Mouse (Mus musculus) midbrain, embryonic 13.5 days (tissue): ENCODE results near the gene Specc1. TPM values are rescaled to one million over a fixed set of nuclear protein-coding genes. Genes with fewer than 3 reads are reported as not detected.
"Not testable (repeated sequence)": the region's sequence is repeated elsewhere in the genome, so short reads cannot be mapped to it uniquely, and the experiment has no call there.

Source experiments
- ATAC-seq: fragments of 200-750 bp; cut with Nextera tagmentation; 2 replicates; pipeline ENCODE4 v1.8.0; 2017; ENCODE audit warnings: mild to moderate bottlenecking, moderate TSS enrichment, moderate library complexity
- H3K27ac ChIP-seq: fragments of 300-500 bp; sonication (generic); 2 replicates; pipeline ENCODE4 v1.5.1; 2015; ENCODE audit warnings: inconsistent platforms, mild to moderate bottlenecking, moderate library complexity
- H3K27me3 ChIP-seq: fragments of 300-500 bp; sonication (generic); 2 replicates; pipeline ENCODE4 v1.6.1; 2015; ENCODE audit warnings: mild to moderate bottlenecking, inconsistent platforms
- H3K36me3 ChIP-seq: fragments of 300-500 bp; sonication (generic); 2 replicates; pipeline ENCODE4 v1.6.1; 2015; ENCODE audit warnings: mild to moderate bottlenecking, inconsistent platforms
- H3K4me1 ChIP-seq: fragments of 300-500 bp; sonication (generic); replicated peaks from 2 replicates; pipeline ENCODE4 v1.6.1; 2015; ENCODE audit warnings: inconsistent platforms
- H3K4me2 ChIP-seq: fragments of 300-500 bp; sonication (generic); replicated peaks from 2 replicates; pipeline ENCODE4 v1.6.1; 2015; ENCODE audit warnings: moderate library complexity, mild to moderate bottlenecking, inconsistent platforms
- H3K4me3 ChIP-seq: fragments of 300-500 bp; sonication (generic); replicated peaks from 2 replicates; pipeline ENCODE4 v1.5.1; 2015; ENCODE audit warnings: mild to moderate bottlenecking, inconsistent platforms
- H3K9ac ChIP-seq: fragments of 300-500 bp; sonication (generic); replicated peaks from 2 replicates; pipeline ENCODE4 v1.6.1; 2015; ENCODE audit warnings: mild to moderate bottlenecking, inconsistent platforms
- H3K9me3 ChIP-seq: fragments of 300-500 bp; sonication (generic); 2 replicates; pipeline ENCODE4 v1.6.1; 2016; ENCODE audit warnings: mild to moderate bottlenecking, inconsistent platforms
- WGBS: fragments of 180-500 bp; shearing (Covaris S2); methylation state at CpG from one replicate; pipeline ENCODE4 v1.1.7; 2015; 5-methylcytosine and 5-hydroxymethylcytosine counted together
- polyA plus RNA-seq: library from polyadenylated mRNA; unstranded; fragments of >200 nt; fragmentation: Nextera tagmentation; extraction: Ambion mirVana; gene quantifications from 2 replicates; pipeline ENCODE4 v1.2.1, GENCODE M21; 2015

Gene Specc1
- polyA plus RNA-seq, 1 experiment from 2014 or later: 15.2 TPM

DNA sequence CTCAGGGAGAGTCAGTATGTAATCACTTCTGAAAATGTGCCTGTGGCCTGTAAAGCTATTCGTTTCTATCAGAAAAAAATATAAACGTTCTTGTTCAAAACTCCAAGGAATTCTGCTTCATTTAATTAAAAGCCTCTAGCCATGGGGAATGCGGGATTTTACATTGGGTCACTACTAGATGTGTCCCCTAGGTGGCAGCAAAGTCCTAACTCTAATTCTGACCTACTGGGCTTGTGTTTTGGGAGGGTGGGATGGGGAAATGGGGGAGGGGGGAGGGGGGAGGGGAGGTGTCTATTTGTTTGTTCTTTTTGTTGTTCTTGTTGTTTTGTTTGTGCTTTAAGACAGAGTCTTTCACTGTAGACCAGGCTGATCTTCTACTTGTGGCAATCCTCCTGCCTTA lies 7.2 kb upstream of the Specc1 start:
- WGBS: 1% methylated on average over 3 of the region's 3 CpGs
- Histone ChIP-seq H3K27me3 (no peaks in the 10 kb centered on the region), H3K27ac (no peak overlapping the region), H3K9me3 (no peaks in the 10 kb centered on the region), H3K36me3 (no peaks in the 10 kb centered on the region), H3K4me1 (no peaks in the 10 kb centered on the region), H3K9ac (no peak overlapping the region), H3K4me2 (no peak overlapping the region), H3K4me3 (no peak overlapping the region)
- 0 out of 2 replicates have a peak, but pooled peaks have one; percentile 63 for ATAC-seq

DNA sequence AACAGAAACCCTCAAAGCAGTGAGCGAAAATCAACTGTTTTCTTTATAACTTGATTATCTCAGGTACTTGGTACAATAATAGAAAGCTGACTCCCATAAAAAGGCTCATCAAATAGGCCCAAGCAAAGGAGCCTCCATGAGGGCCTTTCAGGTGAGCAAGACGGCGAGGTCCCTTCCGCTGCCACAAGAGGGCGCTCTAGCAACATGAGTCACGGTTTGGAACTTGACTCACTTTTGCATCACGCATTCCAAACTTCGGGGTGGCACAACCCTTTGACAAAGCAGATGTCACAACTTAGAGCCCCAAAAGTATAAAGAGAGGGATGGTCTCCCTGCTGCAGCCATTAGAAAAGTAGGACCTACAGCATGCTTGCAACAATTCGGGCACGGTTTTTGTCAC lies 5.9 kb upstream of the Specc1 start:
- no peak for ATAC-seq
- Histone ChIP-seq H3K4me2 (no peak overlapping the region), H3K4me1 (no peaks in the 10 kb centered on the region), H3K27ac (no peak overlapping the region), H3K9me3 (no peaks in the 10 kb centered on the region), H3K4me3 (no peak overlapping the region), H3K9ac (no peak overlapping the region), H3K27me3 (no peaks in the 10 kb centered on the region), H3K36me3 (no peaks in the 10 kb centered on the region)
- 21% methylated on average over 10 of the region's 10 CpGs for WGBS

DNA sequence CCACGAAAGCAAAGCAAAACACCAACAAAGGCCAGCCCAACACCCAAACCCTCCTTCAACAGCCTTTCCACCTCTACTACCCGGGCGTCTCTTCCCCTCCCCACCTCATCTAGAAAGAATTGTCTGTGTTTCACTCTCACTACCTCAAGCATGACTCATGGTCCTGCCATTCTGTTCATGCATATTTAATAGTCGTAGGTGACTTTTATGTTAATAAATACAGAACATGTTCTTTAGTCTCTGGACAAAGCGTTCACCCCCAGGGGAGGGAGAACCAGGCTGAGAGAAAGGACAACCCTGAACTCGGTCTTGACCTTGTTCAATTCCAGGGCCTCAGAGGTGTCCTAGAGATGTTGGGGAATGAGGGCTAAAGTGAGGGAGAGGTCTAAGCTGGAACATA lies 1.4 kb upstream of the Specc1 start:
- Histone ChIP-seq H3K4me3 (no peak overlapping the region), H3K27ac (no peak overlapping the region), H3K9ac (no peak overlapping the region), H3K36me3 (no peaks in the 10 kb centered on the region), H3K4me1 (no peaks in the 10 kb centered on the region), H3K4me2 (no peak overlapping the region), H3K9me3 (no peaks in the 10 kb centered on the region), H3K27me3 (peaks cover 14% of the 10 kb centered on the region)
- WGBS: 76% methylated on average over 6 of the region's 6 CpGs
- no peak for ATAC-seq

DNA sequence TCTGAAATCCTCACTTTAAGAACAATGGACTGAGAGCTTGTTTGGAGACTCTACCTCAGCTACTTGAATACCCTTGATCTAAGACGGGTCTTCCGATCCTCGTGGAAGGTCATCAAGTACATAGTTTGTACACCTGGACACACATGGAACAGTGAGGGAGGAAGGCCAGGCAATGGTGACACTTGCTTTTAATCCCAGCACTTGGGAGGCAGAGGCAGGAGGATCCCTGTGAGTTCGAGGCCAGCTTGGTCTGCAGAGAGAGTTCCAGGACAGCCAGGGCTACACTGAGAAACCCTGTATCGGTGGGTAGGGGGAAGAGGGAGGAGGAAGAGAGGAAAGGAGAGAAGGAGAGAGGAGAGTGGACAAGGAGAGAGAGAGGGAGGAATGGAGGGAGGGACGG lies 612 bp upstream of the Specc1 start:
- Histone ChIP-seq H3K4me1 (no peaks in the 10 kb centered on the region), H3K4me3 (no peak overlapping the region), H3K27me3 (peaks cover 14% of the 10 kb centered on the region), H3K9ac (no peak overlapping the region), H3K36me3 (no peaks in the 10 kb centered on the region), H3K27ac (no peak overlapping the region), H3K9me3 (no peaks in the 10 kb centered on the region), H3K4me2 (no peak overlapping the region)
- 86% methylated on average over 6 of the region's 6 CpGs for WGBS
- ATAC-seq: no peak

GRCm38 (mm10) chr11:61957296-61957813 lies 792 bp downstream of the Specc1 start:
- Histone ChIP-seq H3K27ac (no peak overlapping the region), H3K4me2 (peak overlapping the region; percentile 100), H3K9me3 (no peaks in the 10 kb centered on the region), H3K4me1 (no peaks in the 10 kb centered on the region), H3K4me3 (peak overlapping the region; percentile 70), H3K9ac (peak overlapping the region; percentile 64), H3K36me3 (no peaks in the 10 kb centered on the region), H3K27me3 (peaks cover 14% of the 10 kb centered on the region)
- ATAC-seq: no peak
- 4% methylated on average over 25 of the region's 25 CpGs for WGBS

- H3K4me1 ChIP-seq, ATAC-seq, H3K4me2 ChIP-seq, H3K36me3 ChIP-seq, H3K4me3 ChIP-seq, H3K9ac ChIP-seq, H3K27ac ChIP-seq, H3K9me3 ChIP-seq: not testable (repeated sequence)
- peaks cover 14% of the 10 kb centered on the region for H3K27me3 ChIP-seq
- WGBS: 63% methylated on average over 6 of the region's 6 CpGs
Observed at GRCm38 (mm10) chr11:61958706-61959105, 2.1 kb downstream of the Specc1 start.

GRCm38 (mm10) chr11:61960096-61960495 lies 3.5 kb downstream of the Specc1 start:
- H3K4me3 ChIP-seq: no peak overlapping the region
- H3K9me3 ChIP-seq: no peaks in the 10 kb centered on the region
- H3K9ac ChIP-seq: no peak overlapping the region
- H3K27me3 ChIP-seq: peaks cover 14% of the 10 kb centered on the region
- H3K4me1 ChIP-seq: no peaks in the 10 kb centered on the region
- 87% methylated on average over 2 of the region's 2 CpGs for WGBS
- H3K36me3 ChIP-seq: no peaks in the 10 kb centered on the region
- no peak overlapping the region for H3K4me2 ChIP-seq
- no peak overlapping the region for H3K27ac ChIP-seq
- no peak for ATAC-seq

- Histone ChIP-seq H3K4me2 (no peak overlapping the region), H3K4me3 (no peak overlapping the region), H3K4me1 (no peaks in the 10 kb centered on the region), H3K9me3 (no peaks in the 10 kb centered on the region), H3K9ac (no peak overlapping the region), H3K27ac (no peak overlapping the region), H3K27me3 (peaks cover 13% of the 10 kb centered on the region), H3K36me3 (no peaks in the 10 kb centered on the region)
- ATAC-seq: no peak
- WGBS: 86% methylated on average over 6 of the region's 6 CpGs
Observed at GRCm38 (mm10) chr11:61962684-61963083, 6.1 kb downstream of the Specc1 start.

- H3K4me1 ChIP-seq: no peaks in the 10 kb centered on the region
- H3K9ac ChIP-seq: no peak overlapping the region
- H3K27ac ChIP-seq: no peak overlapping the region
- H3K4me2 ChIP-seq: no peak overlapping the region
- no peak overlapping the region for H3K4me3 ChIP-seq
- H3K27me3 ChIP-seq: peaks cover 8% of the 10 kb centered on the region; the same call in 1 of the 2 replicates
- WGBS: 80% methylated on average over 3 of the region's 3 CpGs
- ATAC-seq: no peak
- H3K36me3 ChIP-seq: no peaks in the 10 kb centered on the region
- no peaks in the 10 kb centered on the region for H3K9me3 ChIP-seq
Observed at GRCm38 (mm10) chr11:61963193-61963592, 6.6 kb downstream of the Specc1 start.

- Histone ChIP-seq H3K4me2 (no peak overlapping the region), H3K9me3 (no peaks in the 10 kb centered on the region), H3K9ac (no peak overlapping the region), H3K36me3 (no peaks in the 10 kb centered on the region), H3K27me3 (no peaks in the 10 kb centered on the region), H3K27ac (no peak overlapping the region), H3K4me3 (no peak overlapping the region), H3K4me1 (no peaks in the 10 kb centered on the region)
- 86% methylated on average over 5 of the region's 5 CpGs for WGBS
- ATAC-seq: no peak
Observed at GRCm38 (mm10) chr11:61964611-61965010, 8.0 kb downstream of the Specc1 start.

DNA sequence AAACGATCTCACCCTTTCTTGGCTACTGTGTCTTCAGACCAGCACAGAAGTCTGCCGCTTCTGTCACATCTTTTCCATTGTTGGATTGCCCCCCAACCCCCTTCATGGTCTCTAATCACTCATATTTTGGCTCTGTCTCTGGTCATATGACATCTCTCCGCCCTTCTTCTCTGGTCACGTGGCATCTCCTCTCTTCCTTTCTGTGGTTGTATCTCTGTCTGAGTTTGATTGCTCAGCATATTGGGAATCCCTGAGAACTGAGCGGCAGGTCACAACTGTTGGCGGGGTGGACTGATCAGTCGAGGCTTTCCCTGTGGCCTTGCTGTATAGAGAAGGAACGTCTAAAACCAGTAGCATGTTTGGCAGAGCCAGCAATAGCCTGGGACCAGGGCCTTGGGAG lies 10.5 kb downstream of the Specc1 start:
- ATAC-seq: no peak
- Histone ChIP-seq H3K4me1 (no peaks in the 10 kb centered on the region), H3K9ac (no peak overlapping the region), H3K9me3 (no peaks in the 10 kb centered on the region), H3K4me2 (no peak overlapping the region), H3K36me3 (no peaks in the 10 kb centered on the region), H3K27ac (no peak overlapping the region), H3K27me3 (no peaks in the 10 kb centered on the region), H3K4me3 (no peak overlapping the region)
- 88% methylated on average over 8 of the region's 8 CpGs for WGBS

GRCm38 (mm10) chr11:61968875-61969274 lies 12.3 kb downstream of the Specc1 start:
- Histone ChIP-seq H3K4me1 (0 out of 2 replicates have a peak, but pooled peaks cover under 1% of the 10 kb centered on the region), H3K27ac (no peak overlapping the region), H3K4me3 (no peak overlapping the region), H3K27me3 (no peaks in the 10 kb centered on the region), H3K4me2 (no peak overlapping the region), H3K9me3 (no peaks in the 10 kb centered on the region), H3K36me3 (no peaks in the 10 kb centered on the region), H3K9ac (no peak overlapping the region)
- 95% methylated on average over 2 of the region's 2 CpGs for WGBS
- ATAC-seq: no peak

DNA sequence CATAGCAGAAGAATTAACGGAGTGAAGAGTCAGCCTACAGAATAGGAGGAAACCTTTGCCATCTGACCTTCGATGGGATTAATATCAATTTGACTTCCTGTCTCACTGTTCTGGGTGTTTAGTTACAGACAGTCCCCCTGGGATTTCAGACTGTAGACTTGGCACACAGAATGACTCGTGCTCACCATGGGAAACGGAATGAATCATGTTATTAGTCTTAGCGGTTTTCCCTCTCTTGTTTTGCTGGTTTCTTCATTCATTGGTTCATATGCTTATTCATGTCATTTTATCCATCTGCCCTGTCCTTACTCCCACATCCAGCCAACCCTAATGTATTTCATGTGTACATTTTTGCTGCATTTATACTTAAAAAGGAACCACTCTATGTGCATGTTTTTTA lies 14.3 kb downstream of the Specc1 start:
- Histone ChIP-seq H3K4me1 (0 out of 2 replicates have a peak, but pooled peaks cover 3% of the 10 kb centered on the region), H3K4me3 (no peak overlapping the region), H3K9ac (no peak overlapping the region), H3K27me3 (no peaks in the 10 kb centered on the region), H3K4me2 (no peak overlapping the region), H3K9me3 (no peaks in the 10 kb centered on the region), H3K36me3 (no peaks in the 10 kb centered on the region), H3K27ac (no peak overlapping the region)
- ATAC-seq: no peak
- 72% methylated on average over 5 of the region's 5 CpGs for WGBS
